Mouse (Mus musculus) erythroblast, embryonic 14.5 days (primary cell): ENCODE results near the gene Gmfb. TPM values are rescaled to one million over a fixed set of nuclear protein-coding genes. Genes with fewer than 3 reads are reported as not detected.

Source experiments
- H3K27me3 ChIP-seq: 2 replicates; pipeline ENCODE4 v1.6.1; 2012; ENCODE audit warnings: inconsistent platforms; ENCODE audit not compliant: control insufficient read depth
- H3K36me3 ChIP-seq: 2 replicates; pipeline ENCODE4 v1.6.1; 2012; ENCODE audit warnings: mild to moderate bottlenecking, inconsistent platforms; ENCODE audit not compliant: control insufficient read depth
- H3K4me1 ChIP-seq: 2 replicates; pipeline ENCODE4 v1.6.1; 2012; ENCODE audit warnings: inconsistent platforms; ENCODE audit not compliant: control insufficient read depth
- H3K4me3 ChIP-seq: replicated peaks from 2 replicates; pipeline ENCODE3; 2012; ENCODE audit warnings: moderate library complexity, mild to moderate bottlenecking, inconsistent platforms
- H3K9me3 ChIP-seq: 2 replicates; pipeline ENCODE4 v1.6.1; 2012; ENCODE audit warnings: low read length, inconsistent platforms, mixed read lengths; ENCODE audit not compliant: control insufficient read depth
- GATA1 ChIP-seq: IDR thresholded peaks from 2 replicates; pipeline ENCODE4 v1.6.1; 2012; ENCODE audit warnings: low read length, inconsistent platforms, mixed read lengths
- TAL1 ChIP-seq: IDR thresholded peaks from 3 replicates; pipeline ENCODE4 v1.6.1; 2012; ENCODE audit warnings: low read length, inconsistent platforms, mixed read lengths
- polyA plus RNA-seq: library from polyadenylated mRNA; stranded (reverse); fragments of >175 nt; gene quantifications from 2 replicates; pipeline ENCODE4 v1.2.3, GENCODE M21; 2012

Gmfb gene
- polyA plus RNA-seq, result 0.04 TPM in 2 replicates

DNA sequence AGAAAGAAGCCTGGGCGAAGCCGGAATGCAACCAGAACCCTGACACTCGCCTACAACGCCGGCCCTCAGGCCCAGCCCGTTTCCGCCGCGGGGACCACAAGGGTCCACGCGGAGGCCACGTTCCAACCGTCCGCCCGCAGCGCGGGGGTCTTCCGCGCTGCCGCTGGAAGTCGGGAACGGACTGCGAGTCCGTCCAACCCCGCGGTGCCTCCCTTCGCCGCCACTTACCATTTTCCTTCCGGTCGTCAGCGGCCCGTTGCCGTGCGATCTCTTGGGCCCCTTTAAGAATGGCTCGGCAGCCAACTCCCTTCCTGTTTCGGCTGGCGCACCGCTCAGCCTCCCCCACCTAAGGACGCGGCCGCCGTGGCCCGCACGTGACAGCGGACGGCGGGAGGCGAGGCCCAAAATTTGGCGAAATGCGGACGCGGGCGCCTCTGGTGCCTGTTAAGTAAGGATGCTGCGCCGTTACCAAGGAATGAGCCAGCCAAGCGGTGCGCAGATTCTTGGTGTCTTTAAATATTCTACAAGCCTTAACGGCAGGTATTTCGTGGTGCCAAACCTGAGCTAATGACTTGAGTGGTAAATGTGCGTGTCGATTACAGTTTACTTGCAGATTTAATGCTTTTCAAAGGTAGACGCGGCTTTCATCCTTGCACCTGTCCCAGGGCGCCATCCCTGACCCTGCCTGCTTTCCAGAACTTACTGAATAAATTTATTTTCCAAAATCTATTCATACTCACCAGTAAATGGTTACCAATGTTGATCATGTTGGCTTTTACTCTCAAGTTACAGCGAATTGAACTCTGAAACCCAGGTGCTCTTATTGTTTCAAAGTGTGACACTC, at the start of gene Gmfb:
TSS of gene Gmfb (minus strand) at position 370 of the 844 bp plus-strand sequence.
- peaks cover 10% of the 10 kb centered on the region for H3K36me3 ChIP-seq
- H3K9me3 ChIP-seq, result no peaks in the 10 kb centered on the region
- H3K4me3 ChIP-seq, result peak within 1 kb of the TSS; percentile 96
- peaks cover 47% of the 10 kb centered on the region for H3K4me1 ChIP-seq
- TF ChIP-seq GATA1 (no peak), TAL1 (no peak)
- H3K27me3 ChIP-seq, result no peaks in the 10 kb centered on the region

DNA sequence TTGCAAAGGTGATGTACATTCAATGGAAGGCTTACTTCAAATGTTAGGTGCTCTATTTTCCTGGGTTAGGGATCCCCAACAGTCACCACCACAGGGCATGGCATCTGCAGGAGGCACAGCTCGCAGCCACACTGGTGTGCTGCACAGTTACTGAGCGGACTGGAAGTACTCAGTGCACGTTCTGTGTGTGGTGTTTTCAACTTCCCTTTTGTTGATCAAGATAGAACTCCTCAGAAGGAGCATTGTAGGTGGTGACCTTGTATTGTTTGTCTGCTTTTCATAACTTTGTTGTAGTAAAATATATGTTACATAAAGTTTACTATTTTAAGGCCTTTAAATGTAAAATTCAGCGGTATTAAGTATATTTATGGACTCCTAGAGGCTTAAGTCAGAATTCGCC, 40.9 kb upstream of the Gmfb start:
- Histone ChIP-seq H3K27me3 (no peaks in the 10 kb centered on the region), H3K4me1 (no peaks in the 10 kb centered on the region), H3K4me3 (no peak overlapping the region), H3K36me3 (no peaks in the 10 kb centered on the region), H3K9me3 (no peaks in the 10 kb centered on the region)
- no peak for TF ChIP-seq TAL1

DNA sequence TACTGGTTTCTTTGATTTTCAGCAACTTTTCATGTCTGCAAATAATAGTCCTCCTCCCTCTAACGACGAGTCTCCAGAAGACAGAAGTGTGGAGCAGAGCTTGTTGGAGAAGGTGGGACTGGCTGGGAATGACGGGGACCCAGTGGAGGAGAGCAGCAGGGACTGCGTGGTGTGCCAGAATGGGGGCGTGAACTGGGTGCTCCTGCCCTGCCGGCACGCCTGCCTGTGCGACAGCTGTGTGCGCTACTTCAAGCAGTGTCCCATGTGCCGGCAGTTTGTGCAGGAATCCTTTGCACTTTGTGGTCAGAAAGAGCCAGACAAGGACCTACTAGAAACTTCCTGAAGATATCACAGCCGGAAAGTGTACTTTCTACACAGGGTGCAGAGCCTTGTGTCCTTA, 31.6 kb upstream of the Gmfb start:
- no peak for TF ChIP-seq TAL1
- no peak for TF ChIP-seq GATA1
- Histone ChIP-seq H3K36me3 (peaks cover 3% of the 10 kb centered on the region), H3K9me3 (no peaks in the 10 kb centered on the region), H3K27me3 (no peaks in the 10 kb centered on the region), H3K4me3 (no peak overlapping the region), H3K4me1 (no peaks in the 10 kb centered on the region)

GRCm38 (mm10) chr14:46849769-46850168, 27.7 kb upstream of the Gmfb start:
- Histone ChIP-seq H3K27me3 (no peaks in the 10 kb centered on the region), H3K9me3 (no peaks in the 10 kb centered on the region), H3K4me1 (peaks cover 3% of the 10 kb centered on the region; the same call in 1 of the 2 replicates), H3K4me3 (no peak overlapping the region), H3K36me3 (peaks cover 23% of the 10 kb centered on the region)
- TF ChIP-seq GATA1 (no peak), TAL1 (no peak)

DNA sequence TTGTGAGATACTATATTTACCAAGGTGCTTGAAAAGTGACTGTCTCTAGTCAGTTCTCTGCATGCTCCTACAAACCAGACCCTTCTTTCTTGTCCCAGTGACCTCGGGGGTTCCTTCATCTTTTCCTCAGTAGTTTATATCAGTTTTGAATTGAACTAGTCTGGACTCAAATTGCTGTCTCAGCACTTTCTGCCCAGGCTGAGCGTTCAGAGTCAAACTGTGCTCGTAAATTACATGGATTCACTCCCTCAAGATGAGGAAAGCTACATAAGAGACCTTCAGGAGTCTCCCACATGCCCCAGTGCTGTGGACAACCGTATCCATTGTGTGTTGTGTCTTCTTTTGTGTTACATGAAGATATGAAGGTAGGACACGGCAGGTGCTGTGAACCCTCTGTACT, 26.7 kb upstream of the Gmfb start:
- H3K27me3 ChIP-seq, result no peaks in the 10 kb centered on the region
- H3K4me3 ChIP-seq, result no peak overlapping the region
- H3K36me3 ChIP-seq, result peaks cover 27% of the 10 kb centered on the region
- H3K9me3 ChIP-seq, result no peaks in the 10 kb centered on the region
- H3K4me1 ChIP-seq, result peaks cover 3% of the 10 kb centered on the region; the same call in 1 of the 2 replicates
- TF ChIP-seq GATA1 (no peak), TAL1 (no peak)

GRCm38 (mm10) chr14:46848063-46848590, 26.1 kb upstream of the Gmfb start:
- Histone ChIP-seq H3K36me3 (peaks cover 25% of the 10 kb centered on the region), H3K27me3 (no peaks in the 10 kb centered on the region), H3K4me3 (no peak overlapping the region), H3K9me3 (no peaks in the 10 kb centered on the region), H3K4me1 (peaks cover 3% of the 10 kb centered on the region; the same call in 1 of the 2 replicates)
- TF ChIP-seq TAL1 (no peak), GATA1 (no peak)

DNA sequence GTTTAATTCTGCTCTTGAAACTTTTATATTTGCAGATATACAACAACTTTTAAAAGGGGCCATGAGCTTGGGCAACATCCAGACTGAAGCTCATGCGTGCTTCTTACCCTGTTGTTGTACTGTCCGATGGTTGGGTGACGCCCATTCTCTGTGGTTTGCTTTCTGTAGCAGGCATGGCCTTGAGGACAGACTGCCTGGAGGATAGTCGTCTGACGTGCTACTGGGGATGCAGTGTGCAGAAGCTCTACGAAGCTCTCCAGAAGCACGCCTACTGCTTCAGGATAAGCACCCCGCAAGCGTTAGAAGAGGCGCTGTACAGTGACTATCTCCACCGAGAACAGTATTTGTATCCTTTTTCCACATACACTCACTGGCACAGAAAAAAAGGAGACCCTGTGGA, 23.7 kb upstream of the Gmfb start:
- H3K4me1 ChIP-seq, result peaks cover 3% of the 10 kb centered on the region; the same call in 1 of the 2 replicates
- no peak overlapping the region for H3K4me3 ChIP-seq
- H3K9me3 ChIP-seq, result no peaks in the 10 kb centered on the region
- no peaks in the 10 kb centered on the region for H3K27me3 ChIP-seq
- H3K36me3 ChIP-seq, result peaks cover 46% of the 10 kb centered on the region
- TF ChIP-seq TAL1 (no peak), GATA1 (no peak)

DNA sequence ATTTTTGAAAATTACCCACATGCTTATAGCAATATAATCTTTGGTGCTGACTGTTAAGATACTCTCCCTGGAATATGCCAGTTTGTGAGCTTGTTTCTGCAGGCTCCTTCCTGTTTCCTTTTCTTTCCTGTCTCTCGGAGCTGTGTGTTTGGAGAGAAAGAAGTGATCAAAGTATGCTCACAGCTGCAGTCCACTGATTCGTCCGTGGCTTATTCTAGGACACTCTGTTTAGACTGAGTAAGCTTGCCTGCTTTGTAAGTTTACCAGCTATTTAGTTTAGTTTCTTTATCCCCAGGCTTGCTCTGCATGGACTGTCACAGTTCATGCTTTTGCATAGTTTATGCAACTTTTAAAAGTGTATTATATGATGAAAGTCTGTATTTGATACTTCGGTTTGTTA, 17.3 kb upstream of the Gmfb start:
- no peaks in the 10 kb centered on the region for H3K27me3 ChIP-seq
- TF ChIP-seq TAL1, result no peak
- TF ChIP-seq GATA1, result no peak
- H3K36me3 ChIP-seq, result peaks cover 33% of the 10 kb centered on the region
- 0 out of 2 replicates have a peak, but pooled peaks cover 2% of the 10 kb centered on the region for H3K9me3 ChIP-seq
- no peak overlapping the region for H3K4me3 ChIP-seq
- H3K4me1 ChIP-seq, result peaks cover 2% of the 10 kb centered on the region
